Mouse (Mus musculus) left cerebral cortex, postnatal 4 days (tissue): ENCODE measurements at regions not wholly inside any gene's neighbourhood (a gene's known extent, or its start where the extent isn't known, plus 50 kb on each side); places are given as distances from the start of the nearest gene placed in this dataset.

Experiments
- DNase-seq: peaks from one replicate; pipeline ENCODE4 v3.0.0-alpha.2; 2022
- intact Hi-C: fragments of 180-260 bp; cut with DNase I; formaldehyde crosslinking; loops from one replicate; pipeline ENCODE4 v1.15.1; 2025

DNA sequence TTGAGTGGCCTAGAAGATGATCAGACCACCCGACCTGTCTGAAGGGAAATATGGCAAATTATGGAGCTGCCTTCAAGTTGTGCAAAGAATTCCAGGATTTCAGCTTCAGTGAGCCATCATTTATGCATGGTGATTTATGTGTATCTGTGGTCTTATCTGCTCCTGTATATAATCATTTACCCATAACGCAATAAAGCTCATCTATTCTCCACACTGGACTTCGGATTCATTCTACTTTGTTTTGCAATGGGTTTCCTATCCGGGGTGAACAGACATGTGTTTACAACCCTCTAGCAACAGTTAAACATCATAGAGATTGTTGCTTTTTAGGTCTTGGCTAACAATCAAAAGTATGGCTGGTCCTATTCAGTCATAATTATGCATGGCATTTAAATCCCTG lies 145.1 kb downstream of the Pcdh10 start:
- no peak for DNase-seq
- intact Hi-C loops: no loop called here

DNA sequence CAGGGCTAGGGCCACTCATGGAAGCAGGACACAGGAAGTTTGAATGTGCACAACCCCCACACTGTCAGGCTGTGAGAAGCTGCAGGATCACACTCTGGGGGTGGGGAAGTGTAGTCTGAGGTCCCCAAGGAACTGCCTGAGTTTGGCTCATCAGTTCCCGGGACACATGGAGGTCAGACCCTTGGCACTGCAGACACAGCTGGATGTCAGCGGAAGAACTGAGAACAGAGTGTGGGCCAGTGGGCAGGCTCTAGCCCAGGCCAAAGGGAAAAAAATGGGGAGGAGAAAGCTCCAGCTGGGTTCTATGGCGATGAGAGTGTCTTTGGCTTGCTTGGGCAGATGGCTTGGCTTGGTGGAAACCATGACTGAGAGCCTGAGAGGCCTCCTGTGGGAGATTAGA lies 168.9 kb downstream of the Pcdh10 start:
- intact Hi-C loops: no loop called here
- no peak for DNase-seq

DNA sequence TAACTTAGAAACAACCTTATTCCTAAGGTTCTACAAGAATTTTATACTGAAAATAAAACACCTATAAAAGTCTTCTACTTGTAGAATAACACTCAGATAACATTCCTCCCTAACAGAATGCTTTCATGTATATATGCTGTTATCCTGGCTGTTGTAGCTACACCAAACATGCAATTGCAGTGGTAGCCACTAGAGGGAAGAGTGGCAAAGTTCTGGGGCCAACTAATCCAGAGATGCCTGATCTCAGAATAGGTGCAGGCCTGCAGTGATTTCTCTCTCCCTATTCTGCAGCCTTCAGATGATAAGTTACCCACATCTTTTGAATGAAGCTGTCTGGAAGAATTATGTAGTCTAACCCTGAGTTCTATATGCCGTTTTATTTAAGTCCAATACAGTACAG lies 177.5 kb downstream of the Pcdh10 start:
- DNase-seq: peak; percentile 56
- intact Hi-C loops: no loop called here

DNA sequence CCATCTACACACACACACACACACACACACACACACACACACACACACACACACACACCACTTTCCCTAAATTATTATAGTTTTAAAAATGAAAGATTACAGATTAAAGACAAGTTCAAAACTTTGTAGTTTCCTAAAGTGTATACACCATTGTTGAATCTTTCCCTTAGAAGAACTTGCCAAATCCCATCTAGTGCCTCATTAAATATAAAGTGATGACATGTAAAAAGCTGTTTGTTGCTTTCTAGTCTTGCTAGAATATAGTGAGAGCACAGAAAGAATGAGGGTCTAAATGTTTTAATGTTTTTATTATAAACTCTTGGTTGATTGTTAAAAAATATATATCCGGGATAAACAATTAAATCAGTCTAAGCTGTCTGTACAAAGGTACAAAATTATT lies 194.8 kb downstream of the Pcdh10 start:
- no peak for DNase-seq
- intact Hi-C loops: no loop called here

DNA sequence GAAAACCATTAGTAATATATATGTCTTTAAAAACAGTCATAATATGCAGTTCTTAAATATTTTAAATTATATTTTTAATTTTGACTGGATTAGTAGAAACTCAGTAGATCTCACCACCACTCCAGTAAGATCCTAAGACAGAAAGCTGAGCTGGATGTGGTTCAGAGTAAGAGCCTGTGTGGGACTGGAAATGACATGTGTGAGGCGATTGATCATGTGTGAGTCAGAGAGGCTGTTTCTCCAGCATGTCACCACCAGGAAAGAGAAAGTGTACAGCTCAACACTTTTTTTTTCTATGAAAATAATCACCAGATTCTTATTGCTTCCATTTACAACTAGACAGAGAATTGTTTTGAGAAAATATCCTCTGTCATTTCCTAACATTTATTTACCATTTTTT lies 198.8 kb downstream of the Pcdh10 start:
- intact Hi-C loops: no loop called here
- no peak for DNase-seq

DNA sequence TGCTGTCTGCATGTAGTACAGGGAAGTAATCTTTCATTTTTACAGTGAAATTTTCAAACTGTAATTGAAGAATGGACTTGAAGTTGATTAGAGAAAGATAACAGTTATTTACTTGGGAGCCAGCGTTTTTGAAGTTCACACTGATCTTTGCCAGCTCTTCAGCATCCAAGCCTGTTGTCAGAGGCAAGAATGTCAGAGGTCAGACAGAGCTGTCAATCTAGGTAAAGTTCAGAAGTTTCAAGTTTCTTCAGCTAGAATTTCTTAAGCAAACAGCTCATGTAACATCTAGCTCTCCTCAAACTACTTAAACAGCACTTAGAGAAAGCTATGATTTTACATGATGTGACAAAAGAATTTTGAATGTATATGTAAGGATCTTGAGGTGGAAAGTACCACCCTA lies 215.4 kb downstream of the Pcdh10 start:
- intact Hi-C loops: no loop called here
- no peak for DNase-seq

DNA sequence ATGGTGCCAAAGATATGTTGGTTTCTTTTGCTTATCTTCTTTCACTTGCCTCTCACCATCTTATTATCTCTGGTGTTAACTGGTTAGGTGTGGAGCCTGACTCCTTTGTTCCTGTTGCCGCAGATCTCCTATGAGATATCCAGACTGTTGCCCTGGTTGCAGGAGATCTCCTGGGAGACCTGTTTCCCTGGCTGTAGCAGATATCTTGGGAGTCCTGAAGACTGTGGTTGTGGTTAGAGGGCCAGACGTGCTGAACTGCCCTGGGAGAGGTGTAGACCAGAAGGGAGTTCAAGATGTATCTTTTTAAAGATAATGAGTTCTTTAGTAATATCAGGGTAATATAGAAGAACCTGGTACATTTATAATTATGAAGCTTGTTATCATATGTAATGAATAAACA lies 224.1 kb downstream of the Pcdh10 start:
- no peak for DNase-seq
- intact Hi-C loops: no loop called here

DNA sequence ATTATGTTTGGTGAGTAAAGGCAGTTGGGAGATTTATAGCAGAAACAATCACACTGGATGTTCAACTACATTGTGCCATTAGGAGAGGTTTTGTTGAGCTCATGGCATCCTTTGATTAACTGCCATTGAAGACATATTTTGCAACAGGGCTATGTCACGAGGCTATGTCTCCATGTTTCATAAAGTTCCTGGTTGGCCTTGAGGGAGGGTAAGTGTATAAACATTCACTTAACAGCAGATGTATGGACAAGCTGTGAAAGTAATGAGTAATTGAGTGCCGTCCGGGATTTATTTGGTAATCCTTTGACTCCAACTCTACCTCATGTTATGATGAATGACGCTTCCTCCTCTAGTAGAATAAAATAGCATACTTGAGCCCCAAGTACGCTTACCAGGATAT lies 225.0 kb downstream of the Pcdh10 start:
- DNase-seq: no peak
- intact Hi-C loops: no loop called here

DNA sequence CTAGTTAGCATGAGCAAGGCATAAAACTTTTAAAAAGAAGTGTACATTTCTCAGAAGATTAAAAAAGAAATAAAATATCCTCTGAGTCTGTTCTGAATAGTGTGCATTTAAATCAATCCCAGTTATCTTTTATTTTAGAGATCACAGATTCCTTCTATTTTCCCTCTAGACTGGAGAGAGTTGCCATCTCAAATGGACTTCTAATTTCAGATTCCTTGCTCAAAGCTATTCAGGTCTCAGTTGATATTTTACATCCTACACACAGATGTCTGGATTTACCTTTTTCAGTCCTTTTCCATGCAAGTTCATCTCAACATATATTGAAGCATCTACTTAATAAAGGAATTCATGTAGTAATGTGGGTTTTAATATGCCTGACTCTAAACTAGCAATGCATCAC lies 242.5 kb downstream of the Pcdh10 start:
- intact Hi-C loops: no loop called here
- no peak for DNase-seq

DNA sequence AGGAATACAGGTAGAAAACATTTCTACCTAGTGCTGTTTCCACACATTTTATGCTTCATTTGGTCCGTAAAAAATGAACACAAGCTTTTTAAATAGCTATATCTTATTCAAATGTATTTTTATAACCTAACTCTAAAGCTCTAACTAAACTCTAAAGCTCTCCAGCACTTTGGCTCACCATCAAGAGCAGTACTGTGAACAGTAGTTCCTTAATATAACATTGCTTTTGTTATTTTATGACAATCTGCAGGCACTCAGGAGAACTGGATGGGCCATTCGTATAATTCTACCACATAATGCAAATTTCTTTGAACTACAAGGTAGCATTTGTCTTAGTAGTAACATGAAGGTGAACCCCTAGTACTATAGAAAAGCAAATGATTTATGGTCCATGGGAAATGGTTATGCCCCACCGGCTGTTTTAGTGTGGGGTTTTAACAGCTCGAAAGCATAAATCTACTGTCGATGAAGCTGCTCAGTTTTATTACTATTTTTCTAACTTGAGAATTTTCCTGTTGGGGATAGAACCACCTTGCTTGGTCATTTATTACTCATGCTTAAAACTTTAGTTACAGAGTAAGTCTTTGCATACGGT lies 267.8 kb downstream of the Pcdh10 start:
- no peak for DNase-seq
- intact Hi-C loops: no loop called here

DNA sequence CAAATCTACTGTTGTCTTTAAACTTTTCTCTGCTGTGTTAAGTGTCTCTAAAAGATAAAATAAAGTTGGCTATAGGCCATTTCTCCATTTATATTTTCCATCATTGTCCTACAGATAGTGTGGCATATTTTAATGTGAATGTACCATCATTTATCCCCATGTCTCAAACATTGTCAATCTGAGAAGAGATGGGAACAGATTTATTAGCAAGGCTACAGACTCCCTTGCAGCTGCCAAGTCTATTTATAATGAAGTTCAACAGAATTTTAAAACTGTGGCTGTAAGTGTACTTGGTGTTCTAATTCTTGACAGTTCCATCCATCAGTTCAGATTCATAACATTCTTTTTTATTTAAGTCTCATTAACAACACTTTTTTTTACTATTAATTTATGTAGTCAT lies 271.2 kb downstream of the Pcdh10 start:
- DNase-seq: no peak
- intact Hi-C loops: no loop called here

DNA sequence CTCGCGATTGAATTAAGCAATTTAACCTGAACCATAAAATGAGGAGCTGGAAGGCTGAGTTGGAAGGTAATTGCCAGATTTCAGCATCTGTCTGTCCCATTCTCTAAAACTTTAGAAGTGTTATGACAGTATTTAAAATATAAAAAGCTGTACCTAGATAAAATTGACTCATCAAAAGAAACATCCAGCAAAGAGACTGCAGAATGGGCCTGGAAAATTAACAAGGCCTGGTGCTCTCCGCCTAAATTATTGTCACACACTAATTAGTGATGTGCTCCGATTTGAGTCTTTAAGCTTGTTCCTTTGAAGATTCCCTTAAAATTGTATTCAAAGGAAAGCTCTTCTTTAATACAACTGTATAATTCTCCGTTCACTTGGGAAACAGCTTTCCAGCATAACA lies 278.8 kb downstream of the Pcdh10 start:
- no peak for DNase-seq

DNA sequence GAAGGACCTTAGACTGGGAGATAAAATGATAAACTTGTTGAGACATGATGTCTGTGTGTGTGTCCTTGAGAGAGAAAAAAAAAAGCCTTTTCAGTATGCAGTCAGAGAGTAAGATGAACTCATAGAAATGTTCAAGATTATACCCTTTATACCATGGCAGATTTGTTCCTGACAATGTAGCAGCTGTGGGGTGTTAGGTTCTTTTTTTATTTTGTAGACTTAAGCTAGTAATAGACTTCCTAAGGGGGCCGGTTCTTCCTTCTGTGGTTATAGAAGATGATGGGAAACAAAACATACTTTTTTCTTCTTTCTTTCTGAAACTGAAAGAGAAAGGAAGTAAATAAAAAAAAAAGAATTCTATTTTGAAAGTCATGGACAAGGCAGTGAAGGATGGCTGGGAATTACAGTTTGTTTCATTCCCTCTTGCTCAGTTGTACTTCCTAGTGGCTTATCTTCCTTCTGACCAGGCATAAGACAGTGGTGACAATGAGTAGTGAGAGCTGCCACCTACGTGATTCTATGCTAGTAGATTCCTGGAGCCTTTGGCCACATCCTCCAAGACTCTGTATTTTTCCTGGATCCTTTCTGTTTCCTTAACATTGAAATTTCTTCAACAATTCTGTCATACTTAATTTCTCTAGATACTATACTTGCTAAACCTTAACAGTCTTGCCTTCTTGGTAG lies 280.0 kb downstream of the Pcdh10 start:
- intact Hi-C loops: no loop called here
- DNase-seq: no peak

More for the DNA sequence above, 278.8 kb downstream of the Pcdh10 start:
- intact Hi-C loops: no loop called here

DNA sequence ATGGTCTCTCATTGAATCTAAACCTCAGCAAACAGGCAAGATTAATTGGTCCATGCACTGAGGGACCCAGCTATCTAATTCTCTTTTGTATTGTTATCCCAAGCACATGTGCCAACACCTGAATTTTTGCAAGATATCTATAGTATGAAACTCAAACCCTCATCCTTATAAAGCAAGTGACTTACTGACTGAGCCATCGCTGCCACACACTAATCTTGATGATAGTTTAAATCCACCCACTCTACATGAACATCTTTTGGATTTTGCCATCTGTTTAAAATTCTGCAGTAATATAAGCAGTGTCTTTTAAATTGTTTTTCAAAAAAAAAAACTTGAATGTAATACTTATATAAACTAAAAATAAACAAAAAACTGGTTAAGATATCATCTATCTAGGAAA lies 280.9 kb downstream of the Pcdh10 start:
- no peak for DNase-seq
- intact Hi-C loops: no loop called here

DNA sequence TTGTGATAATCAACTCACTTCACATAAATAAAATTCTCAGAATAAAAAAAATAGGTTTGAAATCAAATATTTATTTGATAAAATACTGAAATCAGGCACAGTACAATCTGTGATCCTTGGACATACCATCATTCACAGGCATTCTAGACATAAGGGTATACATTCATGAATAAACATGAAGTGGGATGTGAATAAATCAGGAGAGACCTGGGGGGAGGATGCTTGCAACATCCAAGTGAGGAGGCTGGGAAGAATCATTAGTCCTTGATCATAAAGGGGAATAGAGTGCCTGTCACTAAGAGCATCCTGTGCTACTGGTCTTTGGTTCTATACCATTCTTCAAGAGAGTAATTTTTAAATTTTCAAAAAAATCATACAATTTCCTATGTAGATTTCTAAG lies 292.2 kb downstream of the Pcdh10 start:
- intact Hi-C loops: no loop called here
- no peak for DNase-seq

DNA sequence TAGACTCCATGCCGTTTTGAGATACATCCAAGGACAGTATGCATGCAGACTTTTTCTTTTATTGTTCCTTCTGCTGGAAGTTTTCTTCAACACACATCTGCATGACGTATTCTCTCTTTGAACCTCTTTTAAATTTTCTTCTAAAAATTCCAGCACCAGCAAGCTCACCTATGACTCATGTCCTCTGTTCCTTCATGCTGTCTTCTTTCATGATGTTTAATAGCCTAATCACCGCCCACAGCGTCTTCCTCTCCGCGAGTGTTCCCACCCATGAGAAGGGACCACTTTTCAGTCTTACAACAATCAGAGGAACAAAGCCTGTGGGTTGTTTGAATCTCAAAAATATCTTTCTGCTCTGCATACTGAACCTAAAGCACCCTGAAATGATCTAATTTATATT lies 299.5 kb downstream of the Pcdh10 start:
- DNase-seq: no peak
- intact Hi-C loops: no loop called here

DNA sequence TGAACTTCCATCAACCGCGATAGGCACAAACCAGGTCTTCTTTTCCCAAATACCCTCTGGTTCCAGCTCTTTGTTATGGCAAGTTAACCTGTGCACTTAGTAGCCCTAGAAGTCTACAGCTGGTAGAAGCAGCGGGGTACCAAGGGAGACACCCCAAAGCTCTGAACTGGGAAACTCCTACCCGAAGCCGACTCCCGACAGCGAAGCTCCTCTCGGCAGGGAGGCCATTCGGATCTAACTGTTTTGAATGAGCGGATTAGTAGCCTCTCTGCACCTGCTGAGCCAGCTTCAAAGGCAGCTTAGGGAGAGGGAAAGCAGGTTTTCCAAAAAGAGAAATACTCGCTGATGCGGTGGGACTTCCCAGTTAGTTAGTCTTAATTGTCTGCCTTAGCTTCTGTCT lies 303.2 kb downstream of the Pcdh10 start:
- intact Hi-C loops: no loop called here
- no peak for DNase-seq

DNA sequence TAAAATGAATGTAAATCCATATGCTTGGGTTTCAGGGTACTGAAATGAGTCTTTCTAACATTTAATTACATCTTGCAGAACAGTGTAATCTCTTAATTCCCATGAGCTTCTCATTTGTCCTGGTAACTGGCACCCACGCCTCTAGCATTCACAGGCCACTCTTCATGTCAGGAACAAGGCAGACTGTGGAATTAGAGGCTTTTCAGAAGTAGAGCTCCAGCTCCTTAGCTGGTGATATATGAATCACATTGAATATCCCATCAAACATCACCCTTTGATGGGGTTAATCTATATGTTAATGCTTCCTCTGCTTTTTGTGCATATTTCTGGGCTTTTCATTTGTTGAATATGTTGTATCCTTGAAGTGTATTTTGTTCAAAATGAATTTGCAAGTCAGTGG lies 329.7 kb downstream of the Pcdh10 start:
- intact Hi-C loops: no loop called here
- DNase-seq: no peak
